Mouse (Mus musculus) heart, postnatal 4 days (tissue): ENCODE data around the gene Prex1. TPM values are rescaled to one million over a fixed set of nuclear protein-coding genes. Genes with fewer than 3 reads are reported as not detected.
"Not testable (repeated sequence)": the region's sequence is repeated elsewhere in the genome, so short reads cannot be mapped to it uniquely, and the experiment has no call there.

Source experiments
- DNase-seq: peaks from one replicate; pipeline ENCODE4 v3.0.0; 2021
- total RNA-seq, 2 experiments: library from RNA; stranded (reverse); gene quantifications; 2 replicates each; pipeline ENCODE4 v1.2.3; 2021

Gene Prex1
- total RNA-seq = 10 to 100 TPM; 13.8 to 14.8 TPM

GRCm38 (mm10) chr2:166713690-166714426 lies at the start of gene Prex1:
TSS of gene Prex1 (minus strand) at chr2:166713832.
- peak; percentile 100 for DNase-seq

GRCm38 (mm10) chr2:166757969-166758368 lies 44.3 kb upstream of the Prex1 start:
- DNase-seq = no peak

- no peak for DNase-seq
Measured at GRCm38 (mm10) chr2:166754760-166755159, 41.1 kb upstream of the Prex1 start.

- no peak for DNase-seq
Measured at GRCm38 (mm10) chr2:166754194-166754593, 40.6 kb upstream of the Prex1 start.

- DNase-seq = no peak
Measured at GRCm38 (mm10) chr2:166750620-166751191, 37.1 kb upstream of the Prex1 start.

GRCm38 (mm10) chr2:166746261-166746913 lies 32.8 kb upstream of the Prex1 start:
- peak; percentile 32 for DNase-seq

- DNase-seq = no peak
Measured at GRCm38 (mm10) chr2:166745849-166746248, 32.2 kb upstream of the Prex1 start.

- DNase-seq = no peak
Measured at GRCm38 (mm10) chr2:166744433-166744832, 30.8 kb upstream of the Prex1 start.

- no peak for DNase-seq
Measured at GRCm38 (mm10) chr2:166743504-166743903, 29.9 kb upstream of the Prex1 start.

GRCm38 (mm10) chr2:166741445-166741844 lies 27.8 kb upstream of the Prex1 start:
- DNase-seq = no peak

GRCm38 (mm10) chr2:166740396-166740795 lies 26.8 kb upstream of the Prex1 start:
- DNase-seq = no peak

GRCm38 (mm10) chr2:166737307-166737706 lies 23.7 kb upstream of the Prex1 start:
- no peak for DNase-seq

- DNase-seq = no peak
Measured at GRCm38 (mm10) chr2:166735469-166736001, 21.9 kb upstream of the Prex1 start.

GRCm38 (mm10) chr2:166732860-166733259 lies 19.2 kb upstream of the Prex1 start:
- DNase-seq = no peak

GRCm38 (mm10) chr2:166732146-166732545 lies 18.5 kb upstream of the Prex1 start:
- DNase-seq = no peak

- DNase-seq = not testable (repeated sequence)
Measured at GRCm38 (mm10) chr2:166731102-166731883, 17.7 kb upstream of the Prex1 start.

- DNase-seq = no peak
Measured at GRCm38 (mm10) chr2:166730567-166730915, 16.9 kb upstream of the Prex1 start.

- DNase-seq = peak; percentile 66
Measured at GRCm38 (mm10) chr2:166729656-166730566, 16.3 kb upstream of the Prex1 start.

GRCm38 (mm10) chr2:166729045-166729444 lies 15.4 kb upstream of the Prex1 start:
- DNase-seq = no peak

GRCm38 (mm10) chr2:166728261-166728680 lies 14.6 kb upstream of the Prex1 start:
- DNase-seq = no peak

GRCm38 (mm10) chr2:166727790-166728189 lies 14.2 kb upstream of the Prex1 start:
- no peak for DNase-seq

- DNase-seq = no peak
Measured at GRCm38 (mm10) chr2:166726891-166727290, 13.3 kb upstream of the Prex1 start.
